Mouse (Mus musculus) adrenal gland, adult 2 months (tissue): ENCODE measurements around the gene Heca. TPM values are rescaled to one million over a fixed set of nuclear protein-coding genes. Genes with fewer than 3 reads are reported as not detected.
"Not testable (repeated sequence)": the region's sequence is repeated elsewhere in the genome, so short reads cannot be mapped to it uniquely, and the experiment has no call there.

Experiments
- DNase-seq: peaks from one replicate; pipeline ENCODE4 v3.0.0; 2021
- polyA plus RNA-seq: library from polyadenylated mRNA; depleted of rRNA; stranded (reverse); fragments of >200 nt; gene quantifications from 2 replicates; pipeline ENCODE4 v1.2.3, GENCODE M21; 2012; rRNA removed
- total RNA-seq, 2 experiments: library from RNA; stranded (reverse); gene quantifications; 2 replicates each; pipeline ENCODE4 v1.2.3; 2021

Heca gene
- total and polyA plus RNA-seq, 3 experiments = 11.7 to 26.3 (median 25.5) TPM

DNA sequence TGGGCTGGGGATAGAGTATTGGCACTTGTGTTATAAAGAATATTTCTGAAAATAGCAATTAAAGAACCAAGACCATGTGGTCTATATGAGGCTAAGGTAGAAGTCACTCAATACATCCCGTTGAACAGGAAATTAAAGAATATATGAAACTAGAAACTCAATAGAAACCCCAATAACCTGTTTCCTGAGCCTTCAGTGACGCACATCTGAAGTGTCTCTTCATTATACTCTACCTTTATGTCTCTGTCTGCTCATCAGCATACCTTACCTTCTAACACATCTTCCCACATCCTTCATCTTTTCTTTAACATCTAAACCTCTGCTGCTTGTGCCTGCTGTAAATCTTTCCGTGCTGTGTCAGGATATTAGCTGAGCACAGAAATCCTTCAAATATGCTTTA is 67.8 kb downstream of the Heca start:
- no peak for DNase-seq

DNA sequence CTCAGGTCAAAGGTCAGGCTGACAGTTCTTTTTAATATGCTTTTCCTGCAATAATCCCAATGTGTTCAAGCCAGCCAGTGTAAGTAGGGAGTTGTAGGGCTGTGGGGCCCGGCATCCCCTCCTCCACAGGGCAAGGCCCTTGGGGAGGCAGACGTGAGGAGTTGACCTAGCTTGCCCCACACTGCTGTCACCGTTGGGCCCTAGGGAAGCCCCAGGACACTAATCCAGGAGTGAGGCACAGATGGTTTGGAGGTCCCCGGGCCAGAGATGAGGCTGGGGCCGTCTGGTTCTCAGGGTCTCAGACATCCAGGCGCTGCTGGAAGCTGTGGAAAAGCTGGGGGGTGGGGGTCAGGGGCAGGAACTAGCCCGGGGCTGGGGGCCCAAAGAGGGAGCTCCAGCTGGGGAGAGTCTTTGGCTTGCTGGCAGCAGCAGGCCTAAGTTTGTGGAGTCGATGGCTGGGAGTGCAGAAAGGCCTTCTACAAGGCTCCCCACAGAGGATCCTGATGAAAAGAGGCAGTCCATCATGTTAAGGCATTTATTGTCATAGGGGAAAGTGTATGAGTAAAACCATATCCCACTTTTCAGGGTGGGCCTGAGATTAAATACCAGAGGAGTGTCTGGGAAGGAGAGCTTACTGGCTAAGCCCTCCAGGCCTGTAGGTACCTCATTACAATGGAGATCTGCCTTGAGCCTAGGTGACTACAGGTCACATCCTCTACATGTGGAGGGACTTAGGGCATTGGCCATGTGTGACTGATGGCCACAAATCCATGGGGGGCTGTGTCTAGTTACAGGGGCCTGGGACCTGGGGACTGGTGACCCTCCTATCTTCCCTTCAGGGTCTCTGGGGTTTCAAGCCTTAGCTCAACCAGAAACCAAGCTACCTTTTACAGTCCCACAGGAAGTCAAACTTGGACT is 69.6 kb downstream of the Heca start:
- DNase-seq = no peak

- DNase-seq = peak; percentile 71
Measured at GRCm38 (mm10) chr10:17869822-17870662, 77.8 kb downstream of the Heca start.

DNA sequence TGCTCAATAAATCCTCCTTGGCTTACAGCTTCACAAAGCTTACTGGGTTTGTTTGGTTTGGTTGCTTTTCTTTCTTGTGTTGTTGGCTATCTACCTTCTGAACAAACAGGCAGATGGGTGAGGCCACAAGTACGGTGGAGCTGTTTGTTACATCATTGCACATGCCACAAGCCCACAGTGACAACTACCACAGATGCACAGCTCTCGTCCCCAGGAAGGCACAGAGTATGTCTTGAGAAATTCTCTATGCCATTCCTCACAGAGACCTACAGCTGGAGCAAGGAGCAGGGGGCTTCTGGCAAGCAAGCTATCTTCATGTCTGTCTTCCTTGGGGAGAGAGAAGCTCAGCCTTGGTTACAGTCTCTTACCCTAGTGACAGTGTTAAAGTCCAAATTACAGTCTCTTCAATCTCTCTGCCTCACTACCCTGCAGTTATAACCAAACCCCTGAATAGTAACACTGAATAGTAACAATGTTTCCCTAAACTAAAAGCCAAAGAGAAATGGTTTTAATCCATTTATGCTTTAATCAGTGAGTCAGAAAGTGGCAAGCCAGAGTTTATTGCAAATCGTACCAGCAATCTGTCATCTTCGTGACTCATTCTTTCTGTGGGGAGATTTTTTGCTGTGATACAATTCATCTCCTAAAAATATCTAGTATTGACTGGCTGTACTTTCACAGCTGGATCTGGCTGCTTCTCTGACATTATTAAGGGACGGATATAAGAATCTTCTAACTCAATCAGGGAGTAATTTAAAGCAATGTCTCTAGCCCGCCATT is 87.0 kb downstream of the Heca start:
- DNase-seq = peak; percentile 45

GRCm38 (mm10) chr10:17857647-17858261 is 90.1 kb downstream of the Heca start:
- no peak for DNase-seq

GRCm38 (mm10) chr10:17844781-17845537 is 102.9 kb downstream of the Heca start:
- no peak for DNase-seq

- DNase-seq = no peak
Measured at GRCm38 (mm10) chr10:17842030-17842429, 105.8 kb downstream of the Heca start.

DNA sequence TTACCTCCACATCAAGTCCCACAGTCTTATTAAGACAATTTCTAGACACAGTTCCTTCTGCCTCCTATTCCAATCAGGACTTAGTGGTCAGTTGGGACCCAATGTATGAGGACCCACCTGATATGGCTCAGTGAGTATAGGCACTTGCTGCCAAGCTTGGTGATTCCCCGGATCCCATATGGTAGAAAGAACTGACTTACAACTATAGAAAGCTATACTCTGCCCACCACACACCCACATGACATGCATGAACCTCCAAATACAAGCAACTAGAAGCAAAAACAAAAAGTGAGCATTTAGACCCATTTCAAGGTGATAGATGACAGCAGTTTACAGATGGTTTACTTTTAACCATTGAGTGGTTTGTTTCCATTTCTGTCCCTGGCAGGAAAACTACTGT is 111.6 kb downstream of the Heca start:
- no peak for DNase-seq

GRCm38 (mm10) chr10:17835031-17835430 is 112.8 kb downstream of the Heca start:
- no peak for DNase-seq

DNA sequence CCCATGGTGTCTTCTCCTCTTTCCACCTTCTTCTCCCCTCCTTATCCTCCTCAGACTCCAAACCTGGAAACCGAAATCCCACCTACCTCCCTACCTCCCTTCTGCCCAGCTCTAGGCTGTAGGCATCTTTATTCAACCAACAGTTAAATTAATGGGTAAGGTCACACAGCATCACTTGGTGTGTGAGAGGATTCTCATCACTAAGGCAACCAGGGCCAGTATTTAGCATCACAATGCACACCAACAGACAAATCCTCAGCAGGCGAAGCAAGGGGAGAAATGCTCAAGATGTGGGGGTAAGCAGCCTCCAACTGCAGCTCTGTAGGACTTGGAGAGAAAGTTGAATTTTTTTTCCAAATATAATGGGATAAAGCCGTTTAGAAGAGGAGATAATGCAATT is 116.8 kb downstream of the Heca start:
- DNase-seq = no peak

GRCm38 (mm10) chr10:17829205-17829604 is 118.7 kb downstream of the Heca start:
- no peak for DNase-seq

GRCm38 (mm10) chr10:17827391-17827790 is 120.5 kb downstream of the Heca start:
- no peak for DNase-seq

GRCm38 (mm10) chr10:17820422-17820821 is 127.4 kb downstream of the Heca start:
- DNase-seq = not testable (repeated sequence)

Other genes starting within 250 kb of the Heca start
- 10 to 100 TPM; 57.4 to 72.4 TPM for gene Cited2, start 224.8 kb downstream of the Heca start, total RNA-seq
- 108 and 109 TPM in 2 replicates for gene Cited2, start 224.8 kb downstream of the Heca start, polyA plus RNA-seq
- gene Txlnb, start 151.8 kb downstream of the Heca start, total RNA-seq = under 1 TPM; 0.52 to 0.79 TPM
- 0.13 and 0.21 TPM in 2 replicates for gene Txlnb, start 151.8 kb downstream of the Heca start, polyA plus RNA-seq
- 10 to 100 TPM; 18.2 to 18.8 TPM for gene Abracl, start 75.2 kb upstream of the Heca start, total RNA-seq
- 5.7 and 6.0 TPM in 2 replicates for gene Abracl, start 75.2 kb upstream of the Heca start, polyA plus RNA-seq
- gene Reps1, start 107.8 kb upstream of the Heca start, total RNA-seq = 10 to 100 TPM; 33.6 to 33.9 TPM
- gene Reps1, start 107.8 kb upstream of the Heca start, polyA plus RNA-seq = 24.8 and 30.4 TPM in 2 replicates